18 mouse cellular contexts compared by ENCODE assay signal in the genomic region with DNA sequence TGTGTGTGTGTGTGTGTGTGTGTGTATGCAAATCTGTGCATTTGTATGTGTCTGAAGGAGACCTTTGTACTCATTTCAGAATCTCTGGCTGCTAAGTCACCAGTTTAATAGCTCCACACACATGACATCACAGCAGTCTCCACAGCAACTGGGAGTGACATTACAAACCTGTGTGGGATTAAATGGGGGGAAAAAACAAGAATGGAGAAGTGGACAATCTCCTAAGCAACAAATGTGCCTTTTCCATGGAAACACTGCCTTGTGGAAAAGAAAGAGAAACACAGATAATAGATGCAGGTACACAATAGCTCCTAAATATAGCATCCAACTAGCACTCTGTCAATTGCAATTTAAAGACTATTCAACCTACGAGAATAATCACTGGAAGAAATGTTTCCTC.
DNase-seq lines count a peak whose midpoint lies in the region; ATAC-seq lines count a peak whose summit lies in the region.
"Had no signal": no experiment of that assay in that cellular context is flagged by ENCODE, and none has a peak within 500 bp of the region (broad histone marks: within the 10 kb centered on the region; RNA-seq: fewer than 3 reads in every experiment).

No protein-coding gene starts in this region.

- ATAC-seq in hindbrain, embryonic 14.5 days (ENCODE audit: low FRiP score): peak; percentile 62; the same call in 1 of the 2 replicates
- ATAC-seq in midbrain, embryonic 15.5 days (replicated peaks): peak; percentile 62
- ATAC-seq: Patski had no signal

- H3K9ac ChIP-seq in hindbrain, embryonic 14.5 days: no peak overlapping the region
- no peak overlapping the region for H3K9ac ChIP-seq in midbrain, embryonic 15.5 days
- H3K9ac ChIP-seq: embryonic facial prominence, embryonic 12.5 days; stomach, embryonic 15.5 days had no signal

- H3K4me3 ChIP-seq in hindbrain, embryonic 14.5 days (replicated peaks; ENCODE audit: low read length): no peak overlapping the region
- H3K4me3 ChIP-seq in midbrain, embryonic 15.5 days: no peak overlapping the region
- H3K4me3 ChIP-seq: embryonic facial prominence, embryonic 12.5 days; left cerebral cortex, adult 2 months; stomach, embryonic 15.5 days had no signal

- H3K4me2 ChIP-seq in hindbrain, embryonic 14.5 days (replicated peaks): no peak overlapping the region
- no peak overlapping the region for H3K4me2 ChIP-seq in midbrain, embryonic 15.5 days
- H3K4me2 ChIP-seq: embryonic facial prominence, embryonic 12.5 days; heart, embryonic 11.5 days; stomach, embryonic 15.5 days had no signal

- H3K9me3 ChIP-seq in hindbrain, embryonic 14.5 days (ENCODE audit: control insufficient read depth, low read length): no peaks in the 10 kb centered on the region
- no peaks in the 10 kb centered on the region for H3K9me3 ChIP-seq in midbrain, embryonic 15.5 days
- H3K9me3 ChIP-seq: embryonic facial prominence, embryonic 12.5 days; stomach, embryonic 15.5 days had no signal

- H3K27ac ChIP-seq in hindbrain, embryonic 14.5 days: peak overlapping the region; percentile 11; the same call in 1 of the 2 replicates
- peak overlapping the region; percentile 42; the same call in 1 of the 2 replicates for H3K27ac ChIP-seq in midbrain, embryonic 15.5 days
- H3K27ac ChIP-seq: embryonic facial prominence, embryonic 12.5 days; left cerebral cortex, adult 2 months; stomach, embryonic 15.5 days had no signal

- peaks cover 11% of the 10 kb centered on the region for H3K4me1 ChIP-seq in hindbrain, embryonic 14.5 days (replicated peaks; ENCODE audit: control insufficient read depth, insufficient read depth, low read length)
- 0 out of 2 replicates have a peak, but pooled peaks cover 10% of the 10 kb centered on the region for H3K4me1 ChIP-seq in midbrain, embryonic 15.5 days
- H3K4me1 ChIP-seq: embryonic facial prominence, embryonic 12.5 days; stomach, embryonic 15.5 days had no signal

- no peaks in the 10 kb centered on the region for H3K27me3 ChIP-seq in hindbrain, embryonic 14.5 days (ENCODE audit: control insufficient read depth, insufficient read depth, low read length)
- no peaks in the 10 kb centered on the region for H3K27me3 ChIP-seq in midbrain, embryonic 15.5 days (replicated peaks)
- H3K27me3 ChIP-seq: embryonic facial prominence, embryonic 12.5 days; Patski; stomach, embryonic 15.5 days had no signal

- peak; percentile 29 for DNase-seq in retina, postnatal 1 day
- DNase-seq in retina, embryonic 14.5 days (ENCODE audit: low spot score): no peak
- DNase-seq in hindbrain, embryonic 14.5 days (ENCODE audit: low spot score): peak; percentile 66
- DNase-seq in ovary, postnatal 14 days (ENCODE audit: low spot score): no peak
- DNase-seq in right cerebral cortex, postnatal 4 days: no peak
- DNase-seq in cerebellum, adult 11 months: no peak
- no peak for DNase-seq in lung, postnatal 4 days
- DNase-seq: cerebellum, adult 9-11 months; heart, postnatal 36 days; kidney, adult 11 months; liver; lung, adult 2 months had no signal

- 11% methylated on average over 1 of the region's 1 CpGs for WGBS in hindbrain, embryonic 14.5 days
- 3% methylated on average over 1 of the region's 1 CpGs for WGBS in midbrain, embryonic 15.5 days

- H3K36me3 ChIP-seq in hindbrain, embryonic 14.5 days (replicated peaks; ENCODE audit: control insufficient read depth, insufficient read depth): no peaks in the 10 kb centered on the region
- no peaks in the 10 kb centered on the region for H3K36me3 ChIP-seq in midbrain, embryonic 15.5 days (replicated peaks)
- H3K36me3 ChIP-seq: embryonic facial prominence, embryonic 12.5 days; stomach, embryonic 15.5 days had no signal

Comparison
In these comparisons a context has a peak if more than half of its experiments do, and no peak if none do; other contexts are left out.
1. DNase-seq: peak in retina, postnatal 1 day (single experiment) and hindbrain, embryonic 14.5 days (single experiment); none in retina, embryonic 14.5 days (single experiment), ovary, postnatal 14 days (single experiment), right cerebral cortex, postnatal 4 days (single experiment), cerebellum, adult 11 months (single experiment) and lung, postnatal 4 days (0 of 2).